Mouse (Mus musculus): Measurements from ENCODE around the gene Ccdc107. TPM values are rescaled to one million over a fixed set of nuclear protein-coding genes. Genes with fewer than 3 reads are reported as not detected.

The Ccdc107 gene
- total RNA-seq (2023): 4.4 and 5.0 TPM in 2 replicates

GRCm38 (mm10) chr4:43492821-43493185 is at the start of gene Ccdc107:
TSS of gene Ccdc107 (plus strand) at chr4:43492900.

GRCm38 (mm10) chr4:43454041-43454836 is 38.5 kb upstream of the Ccdc107 start, which contains the start of gene Cd72:
TSS of gene Cd72 (minus strand) at chr4:43454628.

GRCm38 (mm10) chr4:43483535-43484091 is 9.1 kb upstream of the Ccdc107 start, which contains the start of gene Sit1:
TSS of gene Sit1 (minus strand) at chr4:43483734.

GRCm38 (mm10) chr4:43499407-43500333 is 7.0 kb downstream of the Ccdc107 start, which contains the start of gene Arhgef39:
TSS of gene Arhgef39 (minus strand) at chr4:43499695.

GRCm38 (mm10) chr4:43506536-43507185 is 14.0 kb downstream of the Ccdc107 start, which contains the start of gene Car9:
TSS of gene Car9 (plus strand) at chr4:43506966.

Other genes starting within 250 kb of the Ccdc107 start
- gene Atp8b5, start 225.7 kb upstream of the Ccdc107 start, total RNA-seq (2023): not detected in 2 replicates
- 2.4 and 2.9 TPM in 2 replicates for gene Rusc2, start 110.9 kb upstream of the Ccdc107 start, total RNA-seq (2023)
- gene Fam166b, start 63.8 kb upstream of the Ccdc107 start, total RNA-seq (2023): not detected in 2 replicates
- gene Tesk1, start 51.0 kb upstream of the Ccdc107 start, total RNA-seq (2023): 3.5 and 7.4 TPM in 2 replicates
- gene Cd72, start 38.3 kb upstream of the Ccdc107 start, total RNA-seq (2023): 6.4 and 8.5 TPM in 2 replicates
- gene Sit1, start 9.2 kb upstream of the Ccdc107 start, total RNA-seq (2023): 1.00 TPM in 1 of 2 replicates, not detected in the other
- gene Arhgef39, start 6.8 kb downstream of the Ccdc107 start, total RNA-seq (2023): 23.8 and 36.8 TPM in 2 replicates
- gene Car9, start 14.1 kb downstream of the Ccdc107 start, total RNA-seq (2023): 0.32 and 0.63 TPM in 2 replicates
- not detected in 2 replicates for gene Tpm2, start 30.9 kb downstream of the Ccdc107 start, total RNA-seq (2023)
- 81.5 and 97.2 TPM in 2 replicates for gene Creb3, start 69.4 kb downstream of the Ccdc107 start, total RNA-seq (2023)
- 554 and 575 TPM in 2 replicates for gene Tln1, start 69.8 kb downstream of the Ccdc107 start, total RNA-seq (2023)
- gene Rgp1, start 85.8 kb downstream of the Ccdc107 start, total RNA-seq (2023): 45.8 TPM in 2 replicates
- gene Gba2, start 86.0 kb downstream of the Ccdc107 start, total RNA-seq (2023): 23.1 and 37.6 TPM in 2 replicates
- not detected in 2 replicates for gene Msmp, start 91.6 kb downstream of the Ccdc107 start, total RNA-seq (2023)
- gene Npr2, start 139.0 kb downstream of the Ccdc107 start, total RNA-seq (2023): 0.28 and 0.32 TPM in 2 replicates
- gene Spag8, start 160.7 kb downstream of the Ccdc107 start, total RNA-seq (2023): not detected in 2 replicates
- 4.9 and 7.9 TPM in 2 replicates for gene Hint2, start 163.6 kb downstream of the Ccdc107 start, total RNA-seq (2023)
- gene Tmem8b, start 176.1 kb downstream of the Ccdc107 start, total RNA-seq (2023): 0.28 and 0.93 TPM in 2 replicates
- not detected in 2 replicates for gene Fam221b, start 176.2 kb downstream of the Ccdc107 start, total RNA-seq (2023)
- gene Olfr70, start 207.9 kb downstream of the Ccdc107 start, total RNA-seq (2023): not detected in 2 replicates
- gene Olfr71, start 217.4 kb downstream of the Ccdc107 start, total RNA-seq (2023): not detected in 2 replicates
- gene Hrct1, start 234.3 kb downstream of the Ccdc107 start, total RNA-seq (2023): not detected in 2 replicates
- gene Spaar, start 237.1 kb downstream of the Ccdc107 start, total RNA-seq (2023): not detected in 2 replicates

Data from neutrophil, adult 65 days (primary cell).